Mouse (Mus musculus) bone marrow, adult 2 months (tissue): ENCODE measurements around the gene Sppl2a.

Source experiments
- CTCF ChIP-seq: fragments of 200-500 bp; IDR thresholded peaks from 2 replicates; pipeline ENCODE4 v1.5.1; 2011; ENCODE audit warnings: low read length, control low read depth; ENCODE audit not compliant: control insufficient read depth, insufficient read depth
- POLR2A ChIP-seq: fragments of 200-500 bp; IDR thresholded peaks from 2 replicates; pipeline ENCODE4 v1.6.1; 2011; ENCODE audit warnings: low read depth, mild to moderate bottlenecking, control low read depth, low read length, borderline replicate concordance; ENCODE audit not compliant: control insufficient read depth

GRCm38 (mm10) chr2:126865026-126865425, 68.0 kb downstream of the Sppl2a start:
- no peak for TF ChIP-seq CTCF
- no peak for TF ChIP-seq POLR2A
